Mouse (Mus musculus): ENCODE measurements around the gene Spocd1. TPM values are rescaled to one million over a fixed set of nuclear protein-coding genes. Genes with fewer than 3 reads are reported as not detected.

The Spocd1 gene
- polyA plus RNA-seq, 1 experiment from 2014 or later: not detected

DNA sequence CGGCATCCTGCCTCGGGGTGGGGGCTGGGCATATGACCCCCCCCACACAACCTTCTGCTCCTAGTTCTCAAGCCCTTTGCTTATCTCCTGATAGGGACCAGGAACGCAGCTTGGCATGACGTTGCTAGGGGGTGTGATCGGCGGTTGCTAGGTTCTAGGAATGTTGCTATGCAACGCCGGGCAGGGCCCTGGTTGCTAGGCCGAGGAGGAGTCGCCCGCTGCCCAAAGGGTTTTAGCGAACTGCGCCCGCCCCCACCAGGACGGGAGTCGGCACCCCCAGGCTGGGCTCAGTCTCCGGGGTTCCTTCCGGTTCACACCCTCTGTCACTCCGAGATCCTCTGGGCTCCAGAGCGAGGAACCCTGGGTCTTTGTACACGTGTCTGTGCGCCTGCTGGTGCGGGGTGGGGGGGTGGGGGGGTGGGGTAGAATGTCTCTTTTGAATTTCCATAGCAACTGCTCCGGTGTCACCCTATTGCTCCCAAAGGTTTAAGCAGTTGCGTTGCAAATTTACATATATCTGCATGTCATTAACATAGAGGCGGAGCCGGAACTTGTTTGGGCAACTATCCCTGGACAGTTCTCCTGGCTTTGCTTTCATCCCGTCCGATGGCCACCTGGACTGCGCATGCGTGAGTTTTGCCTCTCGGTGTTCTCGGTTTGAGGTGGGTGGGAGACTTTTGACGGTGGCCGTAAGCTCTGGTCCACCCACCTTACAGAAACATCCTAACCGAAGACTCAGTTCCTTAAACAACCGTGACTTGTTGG, 31.3 kb downstream of the Spocd1 start:
- no peaks in the 10 kb centered on the region for H3K36me3 ChIP-seq (ENCODE audit: control insufficient read depth, insufficient read depth, low read length)
- no peaks in the 10 kb centered on the region for H3K9me3 ChIP-seq (replicated peaks; ENCODE audit: control insufficient read depth, low read length)
- peak overlapping the region; percentile 58 for H3K9ac ChIP-seq (ENCODE audit: low read length)
- peak overlapping the region; percentile 48 for H3K4me3 ChIP-seq (replicated peaks; ENCODE audit: low read length)
- ATAC-seq (ENCODE audit: insufficient read depth, low FRiP score): peak; percentile 70
- H3K27me3 ChIP-seq (ENCODE audit: control insufficient read depth, insufficient read depth, low read length): peaks cover 5% of the 10 kb centered on the region; the same call in 1 of the 2 replicates
- H3K27ac ChIP-seq (ENCODE audit: low read length): no peak overlapping the region
- under 1% methylated on average over 37 of the region's 37 CpGs for WGBS
- peaks cover 10% of the 10 kb centered on the region; the same call in 1 of the 2 replicates for H3K4me1 ChIP-seq (ENCODE audit: control insufficient read depth, insufficient read depth, low read length)
- H3K4me2 ChIP-seq (ENCODE audit: low read depth, low read length): peak overlapping the region; percentile 88

DNA sequence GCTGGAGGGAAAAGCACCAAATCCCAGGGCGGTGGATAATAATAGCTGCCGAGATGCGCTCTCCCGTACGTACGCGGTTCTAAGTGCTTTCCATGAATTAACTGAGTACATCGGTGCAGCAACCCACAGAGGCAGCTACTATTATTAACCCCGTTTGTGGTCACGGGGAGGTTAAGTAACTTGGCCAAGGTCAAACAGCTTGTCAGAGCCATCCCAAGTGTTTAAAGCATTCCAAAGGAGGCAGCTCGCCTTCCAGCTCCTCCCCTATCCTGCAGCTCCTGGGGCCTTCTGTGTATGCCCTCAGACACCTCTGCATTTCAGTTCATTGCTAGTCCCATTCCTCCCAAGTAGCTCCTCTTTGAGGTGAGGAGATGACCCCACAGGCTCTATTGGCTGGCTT, 36.2 kb downstream of the Spocd1 start:
- Histone ChIP-seq H3K27ac (ENCODE audit: low read length) (no peak overlapping the region), H3K9ac (ENCODE audit: low read length) (no peak overlapping the region), H3K4me2 (ENCODE audit: low read depth, low read length) (no peak overlapping the region), H3K4me3 (replicated peaks; ENCODE audit: low read length) (no peak overlapping the region), H3K36me3 (ENCODE audit: control insufficient read depth, insufficient read depth, low read length) (no peaks in the 10 kb centered on the region), H3K27me3 (ENCODE audit: control insufficient read depth, insufficient read depth, low read length) (peaks cover 5% of the 10 kb centered on the region; the same call in 1 of the 2 replicates), H3K9me3 (replicated peaks; ENCODE audit: control insufficient read depth, low read length) (no peaks in the 10 kb centered on the region), H3K4me1 (ENCODE audit: control insufficient read depth, insufficient read depth, low read length) (peaks cover 4% of the 10 kb centered on the region; the same call in 1 of the 2 replicates)
- WGBS: 52% methylated on average over 11 of the region's 11 CpGs
- no peak for ATAC-seq (ENCODE audit: insufficient read depth, low FRiP score)

- Histone ChIP-seq H3K9me3 (replicated peaks; ENCODE audit: control insufficient read depth, low read length) (no peaks in the 10 kb centered on the region), H3K4me2 (ENCODE audit: low read depth, low read length) (no peak overlapping the region), H3K9ac (ENCODE audit: low read length) (no peak overlapping the region), H3K36me3 (ENCODE audit: control insufficient read depth, insufficient read depth, low read length) (no peaks in the 10 kb centered on the region), H3K27ac (ENCODE audit: low read length) (no peak overlapping the region), H3K27me3 (ENCODE audit: control insufficient read depth, insufficient read depth, low read length) (peaks cover 2% of the 10 kb centered on the region; the same call in 1 of the 2 replicates), H3K4me3 (replicated peaks; ENCODE audit: low read length) (no peak overlapping the region), H3K4me1 (ENCODE audit: control insufficient read depth, insufficient read depth, low read length) (no peaks in the 10 kb centered on the region)
- ATAC-seq (ENCODE audit: insufficient read depth, low FRiP score): no peak
- WGBS: 42% methylated on average over 10 of the region's 10 CpGs
These were observed 37.2 kb downstream of the Spocd1 start for GRCm38 (mm10) chr4:129966201-129966600.

DNA sequence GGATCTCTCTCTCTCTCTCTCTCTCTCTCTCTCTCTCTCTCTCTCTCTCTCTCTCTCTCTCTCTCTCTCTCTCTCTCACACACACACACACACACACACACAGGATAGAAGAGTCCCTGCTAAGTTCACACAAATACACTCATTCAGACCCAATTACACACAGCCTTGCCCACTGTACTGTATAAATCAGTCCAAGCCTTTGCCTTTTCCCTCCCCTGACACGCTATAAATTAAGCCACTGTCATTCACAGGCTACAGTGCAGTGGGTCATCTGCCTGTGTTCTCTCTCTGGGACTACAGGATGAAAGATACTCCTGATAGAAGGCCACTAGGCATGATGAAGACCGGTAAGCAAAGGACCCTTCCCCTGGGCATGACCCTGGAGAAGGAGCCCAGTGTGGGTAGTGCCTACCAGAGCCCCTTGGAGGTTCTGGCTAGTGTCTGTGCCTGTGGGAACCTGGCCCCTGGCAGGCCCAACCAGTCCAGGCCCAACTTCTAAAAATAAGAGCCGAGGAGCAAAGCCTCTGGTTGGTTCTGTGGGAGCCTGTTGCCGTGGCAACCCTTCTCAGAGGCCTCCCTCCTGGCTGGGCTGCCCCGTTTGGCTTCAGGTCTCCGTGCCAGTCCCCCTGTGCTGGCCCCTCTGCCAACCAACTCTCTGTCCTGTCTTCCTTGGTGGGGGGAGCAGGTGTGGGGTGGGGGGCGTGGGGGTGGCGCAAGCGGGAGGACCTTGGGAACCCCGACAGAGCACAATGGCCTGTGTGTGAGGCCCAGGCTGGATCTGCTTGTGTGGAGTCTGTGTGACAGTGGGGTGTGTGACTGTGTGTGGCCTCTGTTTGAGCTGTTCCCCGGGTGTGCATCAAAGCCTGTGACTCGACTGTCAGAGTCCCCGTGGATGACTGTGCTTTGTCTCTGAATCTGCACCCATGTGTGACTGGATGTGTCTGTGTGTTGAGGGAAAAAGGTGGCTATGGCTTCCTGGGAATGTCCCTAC, 38.3 kb downstream of the Spocd1 start:
- H3K36me3 ChIP-seq (ENCODE audit: control insufficient read depth, insufficient read depth, low read length): no peaks in the 10 kb centered on the region
- no peak overlapping the region for H3K4me3 ChIP-seq (replicated peaks; ENCODE audit: low read length)
- no peak overlapping the region for H3K4me2 ChIP-seq (ENCODE audit: low read depth, low read length)
- peak; percentile 27; the same call in 1 of the 2 replicates for ATAC-seq (ENCODE audit: insufficient read depth, low FRiP score)
- no peaks in the 10 kb centered on the region; the same call in 1 of the 2 replicates for H3K27me3 ChIP-seq (ENCODE audit: control insufficient read depth, insufficient read depth, low read length)
- H3K4me1 ChIP-seq (ENCODE audit: control insufficient read depth, insufficient read depth, low read length): no peaks in the 10 kb centered on the region
- H3K9ac ChIP-seq (ENCODE audit: low read length): no peak overlapping the region
- H3K9me3 ChIP-seq (replicated peaks; ENCODE audit: control insufficient read depth, low read length): no peaks in the 10 kb centered on the region
- no peak overlapping the region for H3K27ac ChIP-seq (ENCODE audit: low read length)
- 47% methylated on average over 13 of the region's 13 CpGs for WGBS

DNA sequence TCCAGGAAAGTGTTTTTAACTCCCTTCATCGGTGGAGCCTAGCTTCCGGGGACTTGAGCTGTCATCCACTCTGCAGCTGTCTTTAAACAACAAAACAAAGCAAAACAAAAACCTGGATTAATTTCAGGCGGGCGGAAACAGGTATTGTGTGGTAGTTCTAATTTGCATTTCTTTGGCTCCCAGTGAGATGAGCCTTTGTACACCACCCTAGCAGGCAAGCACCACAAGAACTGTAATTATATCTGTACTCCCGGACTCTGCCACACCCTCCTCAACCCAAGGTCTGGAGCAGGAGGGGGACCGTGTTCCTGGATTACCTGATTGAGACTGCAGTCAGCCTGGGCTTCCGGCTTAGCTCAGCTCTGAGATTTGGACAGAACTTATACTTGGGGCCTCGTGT, 41.1 kb downstream of the Spocd1 start:
- H3K36me3 ChIP-seq (ENCODE audit: control insufficient read depth, insufficient read depth, low read length): no peaks in the 10 kb centered on the region
- no peak overlapping the region for H3K9ac ChIP-seq (ENCODE audit: low read length)
- no peak overlapping the region for H3K4me3 ChIP-seq (replicated peaks; ENCODE audit: low read length)
- no peaks in the 10 kb centered on the region for H3K4me1 ChIP-seq (ENCODE audit: control insufficient read depth, insufficient read depth, low read length)
- 58% methylated on average over 8 of the region's 8 CpGs for WGBS
- no peaks in the 10 kb centered on the region for H3K9me3 ChIP-seq (replicated peaks; ENCODE audit: control insufficient read depth, low read length)
- H3K4me2 ChIP-seq (ENCODE audit: low read depth, low read length): no peak overlapping the region
- H3K27ac ChIP-seq (ENCODE audit: low read length): no peak overlapping the region
- no peaks in the 10 kb centered on the region; the same call in 1 of the 2 replicates for H3K27me3 ChIP-seq (ENCODE audit: control insufficient read depth, insufficient read depth, low read length)
- no peak for ATAC-seq (ENCODE audit: insufficient read depth, low FRiP score)

DNA sequence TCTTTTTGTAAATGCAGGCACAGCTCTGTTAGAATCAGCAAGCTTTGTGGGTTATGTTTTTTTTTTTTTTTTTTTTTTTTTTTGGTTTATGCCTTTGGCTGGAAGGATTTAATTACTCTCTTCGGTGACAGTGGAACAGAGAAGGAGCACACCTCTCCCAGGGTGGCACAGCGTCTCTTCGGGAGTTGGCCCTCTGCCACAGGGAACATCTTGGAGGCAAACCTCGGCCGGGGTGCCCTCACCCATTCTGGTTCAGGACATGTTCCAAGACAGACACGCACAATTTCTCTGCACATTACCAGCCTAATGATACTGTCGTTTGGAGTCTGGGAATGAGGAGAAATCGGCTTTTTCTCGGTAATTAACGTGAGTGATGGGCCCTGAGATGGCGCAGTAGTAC, 41.8 kb downstream of the Spocd1 start:
- no peak overlapping the region for H3K4me3 ChIP-seq (replicated peaks; ENCODE audit: low read length)
- 78% methylated on average over 11 of the region's 11 CpGs for WGBS
- no peak overlapping the region for H3K27ac ChIP-seq (ENCODE audit: low read length)
- no peak overlapping the region for H3K9ac ChIP-seq (ENCODE audit: low read length)
- no peaks in the 10 kb centered on the region for H3K36me3 ChIP-seq (ENCODE audit: control insufficient read depth, insufficient read depth, low read length)
- no peaks in the 10 kb centered on the region for H3K9me3 ChIP-seq (replicated peaks; ENCODE audit: control insufficient read depth, low read length)
- H3K4me2 ChIP-seq (ENCODE audit: low read depth, low read length): no peak overlapping the region
- no peak for ATAC-seq (ENCODE audit: insufficient read depth, low FRiP score)
- H3K27me3 ChIP-seq (ENCODE audit: control insufficient read depth, insufficient read depth, low read length): no peaks in the 10 kb centered on the region; the same call in 1 of the 2 replicates
- H3K4me1 ChIP-seq (ENCODE audit: control insufficient read depth, insufficient read depth, low read length): no peaks in the 10 kb centered on the region

GRCm38 (mm10) chr4:129971989-129972388, 42.9 kb downstream of the Spocd1 start:
- no peak overlapping the region for H3K9ac ChIP-seq (ENCODE audit: low read length)
- H3K4me3 ChIP-seq (replicated peaks; ENCODE audit: low read length): no peak overlapping the region
- no peaks in the 10 kb centered on the region for H3K36me3 ChIP-seq (ENCODE audit: control insufficient read depth, insufficient read depth, low read length)
- 28% methylated on average over 7 of the region's 7 CpGs for WGBS
- H3K9me3 ChIP-seq (replicated peaks; ENCODE audit: control insufficient read depth, low read length): no peaks in the 10 kb centered on the region
- no peak overlapping the region for H3K27ac ChIP-seq (ENCODE audit: low read length)
- no peak overlapping the region for H3K4me2 ChIP-seq (ENCODE audit: low read depth, low read length)
- ATAC-seq (ENCODE audit: insufficient read depth, low FRiP score): no peak
- no peaks in the 10 kb centered on the region; the same call in 1 of the 2 replicates for H3K27me3 ChIP-seq (ENCODE audit: control insufficient read depth, insufficient read depth, low read length)
- H3K4me1 ChIP-seq (ENCODE audit: control insufficient read depth, insufficient read depth, low read length): no peaks in the 10 kb centered on the region

DNA sequence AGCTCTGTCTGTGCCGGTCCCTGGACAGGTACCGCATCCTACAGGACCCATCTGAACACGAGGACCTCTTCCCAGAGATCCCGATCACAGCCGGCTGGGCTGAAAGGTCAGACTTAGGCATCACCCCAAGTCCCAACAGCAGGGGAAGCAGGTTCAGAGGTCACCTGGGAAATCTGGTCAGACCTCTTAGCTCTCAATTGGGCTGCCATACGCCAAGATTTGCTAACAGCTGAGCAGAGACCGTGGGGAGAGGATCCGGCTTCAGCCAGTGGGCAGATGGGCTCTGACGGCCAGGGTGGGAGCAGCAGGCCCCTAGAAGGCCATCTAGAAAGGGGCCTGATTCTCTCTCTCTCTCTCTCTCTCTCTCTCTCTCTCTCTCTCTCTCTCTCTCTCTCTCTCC, 45.2 kb downstream of the Spocd1 start:
- WGBS: 64% methylated on average over 9 of the region's 9 CpGs
- Histone ChIP-seq H3K9ac (ENCODE audit: low read length) (no peak overlapping the region), H3K27ac (ENCODE audit: low read length) (no peak overlapping the region), H3K9me3 (replicated peaks; ENCODE audit: control insufficient read depth, low read length) (no peaks in the 10 kb centered on the region), H3K4me2 (ENCODE audit: low read depth, low read length) (no peak overlapping the region), H3K36me3 (ENCODE audit: control insufficient read depth, insufficient read depth, low read length) (no peaks in the 10 kb centered on the region), H3K27me3 (ENCODE audit: control insufficient read depth, insufficient read depth, low read length) (no peaks in the 10 kb centered on the region), H3K4me1 (ENCODE audit: control insufficient read depth, insufficient read depth, low read length) (no peaks in the 10 kb centered on the region), H3K4me3 (replicated peaks; ENCODE audit: low read length) (no peak overlapping the region)
- no peak for ATAC-seq (ENCODE audit: insufficient read depth, low FRiP score)

GRCm38 (mm10) chr4:129977256-129977655, 48.2 kb downstream of the Spocd1 start:
- Histone ChIP-seq H3K36me3 (ENCODE audit: control insufficient read depth, insufficient read depth, low read length) (no peaks in the 10 kb centered on the region), H3K4me1 (ENCODE audit: control insufficient read depth, insufficient read depth, low read length) (no peaks in the 10 kb centered on the region), H3K4me2 (ENCODE audit: low read depth, low read length) (no peak overlapping the region), H3K9ac (ENCODE audit: low read length) (no peak overlapping the region), H3K9me3 (replicated peaks; ENCODE audit: control insufficient read depth, low read length) (no peaks in the 10 kb centered on the region), H3K27ac (ENCODE audit: low read length) (no peak overlapping the region), H3K27me3 (ENCODE audit: control insufficient read depth, insufficient read depth, low read length) (no peaks in the 10 kb centered on the region), H3K4me3 (replicated peaks; ENCODE audit: low read length) (no peak overlapping the region)
- 45% methylated on average over 4 of the region's 4 CpGs for whole genome bisulfite sequencing
- ATAC-seq (ENCODE audit: insufficient read depth, low FRiP score): no peak
